Mouse (Mus musculus) layer of hippocampus, postnatal 14 days (tissue): ENCODE measurements at regions not wholly inside any gene's neighbourhood (a gene's known extent, or its start where the extent isn't known, plus 50 kb on each side); places are given as distances from the start of the nearest gene placed in this dataset.

Experiments used
- DNase-seq, 2 experiments: peaks; one replicate each; pipeline ENCODE4 v3.0.0; 2021 to 2022; ENCODE audit warnings: low spot score in 2 of 2, mixed read lengths in 1 of 2

- no peak for DNase-seq
These were observed 90.8 kb downstream of the Iyd start for GRCm38 (mm10) chr10:3630763-3631223.

DNA sequence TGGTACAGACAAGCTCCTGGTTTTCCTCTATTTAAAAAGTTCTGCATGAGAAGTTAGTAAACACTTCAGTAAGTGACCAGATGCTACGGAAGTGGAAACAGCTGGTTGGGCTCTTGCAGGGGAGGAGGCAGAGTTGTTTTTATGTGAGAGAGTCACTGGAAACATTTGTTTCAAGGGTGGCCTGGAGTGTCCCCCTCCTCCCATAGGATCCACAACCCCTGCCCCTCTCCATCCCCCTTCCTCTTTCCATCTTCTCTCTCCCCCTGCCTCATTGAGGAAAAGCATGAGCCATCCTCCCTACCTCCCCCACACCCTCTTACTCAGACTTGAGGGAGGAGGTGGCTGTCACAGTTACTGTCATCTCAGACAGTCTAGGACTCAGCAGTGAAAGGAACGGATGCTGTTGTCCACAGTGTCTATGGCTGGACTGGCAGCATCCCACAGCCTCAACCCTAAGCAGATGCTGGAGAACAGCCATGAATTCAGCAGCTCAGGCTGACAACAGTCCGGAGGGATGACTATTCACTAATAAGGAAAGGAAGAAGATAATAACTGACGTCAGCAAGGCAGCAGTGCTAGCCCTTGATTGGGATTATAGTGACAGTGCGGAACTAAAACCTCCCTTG is 93.9 kb downstream of the Iyd start:
- no peak for DNase-seq

DNA sequence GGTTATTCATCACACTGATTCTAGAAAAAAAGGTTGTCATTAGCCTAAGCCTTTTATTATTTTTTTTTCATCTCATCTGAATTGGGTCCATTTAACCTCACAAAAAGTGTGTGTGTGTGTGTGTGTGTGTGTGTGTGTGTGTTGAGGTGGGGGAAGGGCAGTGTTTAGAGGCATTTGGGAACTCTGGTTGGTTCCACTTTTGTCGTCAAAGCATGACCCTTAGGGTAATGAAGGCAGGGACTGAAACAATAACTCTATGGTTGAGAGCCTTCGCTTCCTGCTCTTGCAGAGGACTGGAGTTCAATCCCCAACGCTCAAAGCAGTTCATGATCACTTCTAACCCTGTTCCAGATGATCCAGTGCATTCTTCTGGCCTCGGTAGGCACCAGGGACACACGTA is 96.1 kb upstream of the Plekhg1 start:
- DNase-seq, result no peak

GRCm38 (mm10) chr10:3645030-3645429 is 95.1 kb upstream of the Plekhg1 start:
- peak in 1 of 2 experiments; percentile 39 for DNase-seq

- DNase-seq, result no peak
These were observed 93.8 kb upstream of the Plekhg1 start for GRCm38 (mm10) chr10:3646151-3646910.

- no peak for DNase-seq
These were observed 92.1 kb upstream of the Plekhg1 start for GRCm38 (mm10) chr10:3647811-3648731.

DNA sequence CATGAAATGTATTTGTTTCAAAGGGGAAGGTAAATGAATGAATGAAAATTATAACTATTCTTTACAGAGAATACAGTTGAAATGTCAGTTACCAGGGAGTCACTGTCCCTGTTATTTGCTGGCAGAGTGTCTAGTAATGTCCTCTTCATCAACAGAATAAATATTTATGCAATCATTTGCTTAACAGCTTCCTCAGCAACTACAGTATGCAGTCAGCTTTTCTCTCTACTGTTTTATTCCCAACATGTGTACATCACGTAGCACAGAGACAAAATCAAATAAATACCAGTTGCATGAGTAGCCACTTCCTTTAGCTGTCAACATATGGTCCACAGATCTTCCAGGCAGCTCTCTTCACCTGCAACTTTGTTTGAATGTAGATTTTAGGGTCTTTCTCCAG is 90.2 kb upstream of the Plekhg1 start:
- no peak for DNase-seq

DNA sequence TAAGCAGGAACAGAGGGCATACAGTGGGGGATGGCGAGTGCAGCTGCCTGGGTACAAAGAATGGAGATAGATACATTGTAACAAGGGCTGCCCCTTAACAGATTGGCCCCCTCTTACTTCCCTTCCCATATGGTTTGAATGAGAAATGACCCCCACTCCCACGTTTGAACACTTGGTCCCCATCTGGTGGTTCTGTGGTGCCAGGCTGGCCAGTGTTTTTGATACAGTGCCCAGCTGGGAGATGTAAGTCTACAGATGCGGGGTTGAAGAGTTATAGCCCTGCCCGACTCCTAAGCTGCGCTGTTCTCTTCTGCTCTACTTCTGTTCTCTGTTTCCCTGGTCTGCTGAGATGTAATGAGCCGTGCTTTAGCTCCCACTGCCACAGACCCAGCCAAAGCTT is 89.6 kb upstream of the Plekhg1 start:
- DNase-seq, result no peak

GRCm38 (mm10) chr10:3652522-3652921 is 87.6 kb upstream of the Plekhg1 start:
- DNase-seq, result no peak

DNA sequence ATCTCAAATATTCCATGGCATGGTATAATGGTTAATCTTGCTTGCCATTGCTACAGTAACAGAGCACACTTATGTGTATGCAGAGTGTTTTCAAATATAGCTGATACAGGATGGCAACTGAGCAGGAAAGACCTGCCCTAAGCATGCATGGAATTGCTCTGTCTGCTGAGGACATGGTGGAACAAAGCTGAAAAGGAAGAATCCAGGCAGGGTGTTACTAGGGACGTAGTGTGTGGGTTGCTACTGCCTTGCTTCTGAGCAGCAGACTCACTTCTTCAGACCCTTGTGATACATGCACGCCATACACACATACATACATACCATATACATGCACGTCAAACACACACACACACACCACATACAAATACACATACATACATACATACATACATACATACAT is 84.1 kb upstream of the Plekhg1 start:
- no peak for DNase-seq

DNA sequence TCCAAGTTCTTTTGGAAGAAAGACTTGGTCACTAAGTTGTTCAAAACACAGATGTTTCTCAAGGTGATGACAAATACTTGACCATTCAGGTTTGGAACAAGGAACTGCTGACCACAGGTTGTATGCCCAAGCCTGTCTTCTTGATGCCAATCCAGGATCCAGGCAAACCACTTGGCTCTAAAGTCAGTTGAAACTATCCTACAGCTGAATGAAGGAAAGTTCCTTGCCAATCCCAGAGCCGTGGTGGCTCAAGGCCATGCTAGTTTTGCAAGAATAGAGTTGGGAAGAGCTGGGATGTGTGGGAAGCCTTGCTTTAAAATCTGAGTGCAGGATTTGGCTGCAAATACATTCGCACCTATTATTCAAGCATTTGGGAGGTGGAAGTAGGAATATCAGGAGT is 78.0 kb upstream of the Plekhg1 start:
- no peak for DNase-seq

GRCm38 (mm10) chr10:3662571-3662970 is 77.6 kb upstream of the Plekhg1 start:
- no peak for DNase-seq

DNA sequence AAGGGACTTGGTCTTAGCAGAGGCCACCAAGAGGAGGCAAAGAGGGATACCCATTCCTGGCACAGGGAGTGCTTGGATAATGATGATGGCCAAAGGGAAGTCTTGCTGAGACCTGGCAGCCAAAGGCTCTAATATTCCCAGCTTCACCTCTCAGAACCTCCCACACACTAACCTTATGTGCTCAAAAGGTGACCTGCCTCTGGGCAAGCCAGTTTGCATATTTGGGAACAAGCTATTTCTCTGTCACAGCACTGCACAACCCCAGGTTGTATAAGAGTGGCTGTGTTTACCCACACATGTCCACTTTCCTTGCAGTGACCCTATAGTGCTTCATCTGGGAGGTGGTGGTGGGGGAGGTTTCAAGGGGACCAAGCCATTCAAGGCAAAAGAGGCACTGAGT is 76.9 kb upstream of the Plekhg1 start:
- no peak for DNase-seq

GRCm38 (mm10) chr10:3684481-3684880 is 55.7 kb upstream of the Plekhg1 start:
- no peak for DNase-seq
